Mouse (Mus musculus) midbrain, embryonic 11.5 days (tissue): ENCODE measurements around the gene 0610030E20Rik. TPM values are rescaled to one million over a fixed set of nuclear protein-coding genes. Genes with fewer than 3 reads are reported as not detected.

ENCODE experiments used
- ATAC-seq: fragments of 200-750 bp; cut with Nextera tagmentation; 2 replicates; pipeline ENCODE4 v1.8.0; 2017; ENCODE audit warnings: moderate TSS enrichment, moderate library complexity; ENCODE audit not compliant: low FRiP score
- DNase-seq: peaks from one replicate; pipeline ENCODE4 v3.0.0; 2015; ENCODE audit warnings: low spot score; ENCODE audit errors: missing footprints
- H3K27ac ChIP-seq: fragments of 300-500 bp; sonication (generic); 2 replicates; pipeline ENCODE4 v1.5.1; 2014; ENCODE audit warnings: low read depth, low read length
- H3K27me3 ChIP-seq: fragments of 300-500 bp; sonication (generic); 2 replicates; pipeline ENCODE4 v1.6.1; 2014; ENCODE audit warnings: mild to moderate bottlenecking, low read length, moderate library complexity, mixed read lengths; ENCODE audit not compliant: control insufficient read depth, insufficient read depth
- H3K36me3 ChIP-seq: fragments of 300-500 bp; sonication (generic); 2 replicates; pipeline ENCODE4 v1.6.1; 2014; ENCODE audit warnings: mild to moderate bottlenecking, low read length, moderate library complexity, mixed read lengths; ENCODE audit not compliant: control insufficient read depth, insufficient read depth
- H3K4me1 ChIP-seq: fragments of 300-500 bp; sonication (generic); 2 replicates; pipeline ENCODE4 v1.6.1; 2014; ENCODE audit warnings: low read length; ENCODE audit not compliant: control insufficient read depth, insufficient read depth
- H3K4me2 ChIP-seq: fragments of 300-500 bp; sonication (generic); 2 replicates; pipeline ENCODE4 v1.6.1; 2014; ENCODE audit warnings: mild to moderate bottlenecking, moderate library complexity
- H3K4me3 ChIP-seq: fragments of 300-500 bp; sonication (generic); 2 replicates; pipeline ENCODE4 v1.5.1; 2014; ENCODE audit warnings: low read depth, low read length
- H3K9ac ChIP-seq: fragments of 300-500 bp; sonication (generic); 2 replicates; pipeline ENCODE4 v1.6.1; 2014; ENCODE audit warnings: low read length
- H3K9me3 ChIP-seq: fragments of 300-500 bp; sonication (generic); 2 replicates; pipeline ENCODE4 v1.6.1; 2016; ENCODE audit warnings: low read length; ENCODE audit not compliant: control insufficient read depth
- WGBS: fragments of 180-500 bp; shearing (Covaris S2); extraction: QIAGEN DNeasy Blood & Tissue Kit; methylation state at CpG from one replicate; pipeline ENCODE4 v1.1.7; 2014; 5-methylcytosine and 5-hydroxymethylcytosine counted together
- polyA plus RNA-seq: library from polyadenylated mRNA; unstranded; fragments of >200 nt; fragmentation: Nextera tagmentation; extraction: Ambion mirVana; gene quantifications from 2 replicates; pipeline ENCODE4 v1.2.1, GENCODE M21; 2014

0610030E20Rik gene
- polyA plus RNA-seq, 1 experiment from 2014 or later = 16.1 TPM

- H3K9ac ChIP-seq = peak overlapping the region; percentile 70
Measured at GRCm38 (mm10) chr6:72390795-72391521, 43.8 kb downstream of the 0610030E20Rik start.

DNA sequence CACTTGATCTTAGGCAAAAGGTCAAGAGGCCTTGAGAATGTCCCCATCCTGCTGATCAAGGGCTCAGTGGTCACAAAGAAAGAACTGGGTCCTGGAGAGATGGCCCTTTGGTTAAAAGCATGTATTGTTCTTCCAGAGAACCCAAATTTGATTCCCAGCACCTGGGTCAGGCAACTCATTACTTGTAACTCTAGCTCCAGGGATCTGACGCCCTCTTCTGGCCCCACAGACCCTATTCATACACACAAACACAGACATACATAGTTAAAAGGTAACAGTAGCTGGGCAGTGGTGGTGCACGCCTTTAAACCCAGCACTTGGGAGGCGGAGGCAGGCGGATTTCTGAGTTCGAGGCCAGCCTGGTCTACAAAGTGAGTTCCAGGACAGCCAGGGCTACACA lies 45.2 kb downstream of the 0610030E20Rik start:
- DNase-seq (no peak), ATAC-seq (no peak)
- H3K9ac ChIP-seq = no peak overlapping the region
- H3K4me2 ChIP-seq = no peak overlapping the region
- H3K9me3 ChIP-seq = no peaks in the 10 kb centered on the region
- H3K27ac ChIP-seq = no peak overlapping the region
- 83% methylated on average over 5 of the region's 5 CpGs for WGBS
- H3K4me1 ChIP-seq = peaks cover 7% of the 10 kb centered on the region
- H3K36me3 ChIP-seq = no peaks in the 10 kb centered on the region
- no peaks in the 10 kb centered on the region for H3K27me3 ChIP-seq
- H3K4me3 ChIP-seq = no peak overlapping the region

More at GRCm38 (mm10) chr6:72390795-72391521, 43.8 kb downstream of the 0610030E20Rik start:
- ATAC-seq = peak; percentile 35; the same call in 1 of the 2 replicates
- H3K27me3 ChIP-seq = no peaks in the 10 kb centered on the region
- peak; percentile 85 for DNase-seq
- H3K4me3 ChIP-seq = peak overlapping the region; percentile 27
- H3K4me2 ChIP-seq = peak overlapping the region; percentile 51
- no peaks in the 10 kb centered on the region for H3K36me3 ChIP-seq
- H3K27ac ChIP-seq = no peak overlapping the region
- no peaks in the 10 kb centered on the region for H3K9me3 ChIP-seq
- peaks cover 7% of the 10 kb centered on the region for H3K4me1 ChIP-seq
- 12% methylated on average over 11 of the region's 12 CpGs for WGBS

DNA sequence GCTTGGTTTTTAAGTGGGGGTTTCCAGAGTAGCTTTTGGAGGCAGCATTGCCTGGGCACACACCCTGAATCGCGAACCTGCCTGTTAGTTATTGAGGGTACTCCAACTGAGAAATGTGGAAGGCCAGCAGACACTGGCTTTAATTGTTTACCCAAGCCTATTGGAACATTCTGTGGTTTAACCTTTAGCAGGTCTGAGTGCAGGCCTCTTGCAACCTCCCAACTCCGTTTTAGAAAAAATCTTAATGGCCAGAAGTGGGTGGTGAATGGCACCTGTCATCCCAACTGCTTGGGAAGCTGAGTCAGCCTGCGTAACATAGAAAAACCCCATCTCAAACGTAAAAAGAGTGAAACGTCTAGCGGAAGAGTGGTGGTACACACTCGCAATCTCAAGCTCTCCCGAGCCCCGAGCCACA lies 49.7 kb downstream of the 0610030E20Rik start:
- peak; percentile 69 for DNase-seq
- Histone ChIP-seq H3K36me3 (no peaks in the 10 kb centered on the region), H3K9me3 (no peaks in the 10 kb centered on the region), H3K4me2 (no peak overlapping the region), H3K4me3 (no peak overlapping the region), H3K4me1 (no peaks in the 10 kb centered on the region), H3K27me3 (no peaks in the 10 kb centered on the region), H3K9ac (no peak overlapping the region), H3K27ac (no peak overlapping the region)
- WGBS = 81% methylated on average over 10 of the region's 10 CpGs
- ATAC-seq = no peak

DNA sequence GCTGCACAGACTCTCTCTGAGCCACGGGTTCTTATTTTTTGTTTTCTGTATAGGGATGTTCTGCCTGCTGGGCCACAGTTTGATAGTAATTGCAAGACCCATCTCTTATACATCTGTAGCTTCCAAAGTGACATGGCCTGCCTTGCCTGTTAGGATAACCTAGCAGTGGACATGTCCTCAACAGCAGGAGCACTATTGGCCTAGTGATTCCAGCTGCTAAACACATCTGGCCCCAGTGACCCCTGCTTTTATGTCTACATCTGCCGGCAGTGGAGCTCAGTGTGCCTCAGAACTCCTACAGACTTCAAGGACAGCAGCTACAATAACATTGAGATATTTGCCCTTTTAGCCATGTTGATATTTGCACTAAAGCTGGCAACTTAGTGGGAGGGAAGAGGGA lies 52.9 kb downstream of the 0610030E20Rik start:
- Histone ChIP-seq H3K36me3 (no peaks in the 10 kb centered on the region), H3K27ac (no peak overlapping the region), H3K9me3 (no peaks in the 10 kb centered on the region), H3K27me3 (no peaks in the 10 kb centered on the region), H3K9ac (no peak overlapping the region), H3K4me2 (no peak overlapping the region), H3K4me3 (no peak overlapping the region), H3K4me1 (no peaks in the 10 kb centered on the region)
- WGBS = 53% methylated on average over 2 of the region's 2 CpGs
- ATAC-seq = no peak
- DNase-seq = peak; percentile 72

GRCm38 (mm10) chr6:72401875-72402274 lies 54.8 kb downstream of the 0610030E20Rik start:
- DNase-seq = peak; percentile 97
- Histone ChIP-seq H3K9ac (no peak overlapping the region), H3K4me2 (no peak overlapping the region), H3K27ac (no peak overlapping the region), H3K27me3 (no peaks in the 10 kb centered on the region), H3K4me3 (no peak overlapping the region), H3K36me3 (no peaks in the 10 kb centered on the region), H3K9me3 (no peaks in the 10 kb centered on the region), H3K4me1 (no peaks in the 10 kb centered on the region)
- 26% methylated on average over 7 of the region's 7 CpGs for WGBS
- 0 out of 2 replicates have a peak, but pooled peaks have one; percentile 35 for ATAC-seq

Other genes with a start within 250 kb of the 0610030E20Rik start
- gene St3gal5, start 249.7 kb upstream of the 0610030E20Rik start, polyA plus RNA-seq = 33.4 and 40.7 TPM in 2 replicates
- gene Atoh8, start 111.7 kb upstream of the 0610030E20Rik start, polyA plus RNA-seq = 4.8 and 6.1 TPM in 2 replicates
- not detected in 2 replicates for gene Sftpb, start 42.7 kb upstream of the 0610030E20Rik start, polyA plus RNA-seq
- 114 and 116 TPM in 2 replicates for gene Usp39, start 2.1 kb upstream of the 0610030E20Rik start, polyA plus RNA-seq
- gene Tmem150a, start 8.1 kb downstream of the 0610030E20Rik start, polyA plus RNA-seq = 6.2 and 6.5 TPM in 2 replicates
- 102 TPM in 2 replicates for gene Rnf181, start 19.6 kb downstream of the 0610030E20Rik start, polyA plus RNA-seq
- 13.4 and 15.4 TPM in 2 replicates for gene Vamp5, start 33.2 kb downstream of the 0610030E20Rik start, polyA plus RNA-seq
- gene Vamp8, start 43.4 kb downstream of the 0610030E20Rik start, polyA plus RNA-seq = 27.6 and 32.0 TPM in 2 replicates
- gene Ggcx, start 67.0 kb downstream of the 0610030E20Rik start, polyA plus RNA-seq = 9.4 and 12.2 TPM in 2 replicates
- 463 and 499 TPM in 2 replicates for gene Mat2a, start 92.2 kb downstream of the 0610030E20Rik start, polyA plus RNA-seq
- gene Sh2d6, start 174.4 kb downstream of the 0610030E20Rik start, polyA plus RNA-seq = 0.41 TPM in 1 of 2 replicates, not detected in the other
- 6.6 and 8.0 TPM in 2 replicates for gene Capg, start 197.1 kb downstream of the 0610030E20Rik start, polyA plus RNA-seq